Mouse (Mus musculus) hindbrain, embryonic 12.5 days (tissue): ENCODE results near the gene Tnfrsf18. TPM values are rescaled to one million over a fixed set of nuclear protein-coding genes. Genes with fewer than 3 reads are reported as not detected.

Experiments used
- ATAC-seq: fragments of 200-750 bp; cut with Nextera tagmentation; 2 replicates; pipeline ENCODE4 v1.8.0; 2017; ENCODE audit warnings: moderate TSS enrichment; ENCODE audit not compliant: low FRiP score
- H3K27ac ChIP-seq: fragments of 300-500 bp; sonication (generic); 2 replicates; pipeline ENCODE4 v1.5.1; 2016; ENCODE audit warnings: mild to moderate bottlenecking
- H3K27me3 ChIP-seq: fragments of 300-500 bp; sonication (generic); 2 replicates; pipeline ENCODE4 v1.6.1; 2016; ENCODE audit warnings: mild to moderate bottlenecking
- H3K36me3 ChIP-seq: fragments of 300-500 bp; sonication (generic); 2 replicates; pipeline ENCODE4 v1.6.1; 2016; ENCODE audit warnings: mild to moderate bottlenecking
- H3K4me1 ChIP-seq: fragments of 300-500 bp; sonication (generic); 2 replicates; pipeline ENCODE4 v1.6.1; 2016
- H3K4me2 ChIP-seq: fragments of 300-500 bp; sonication (generic); replicated peaks from 2 replicates; pipeline ENCODE4 v1.6.1; 2016; ENCODE audit warnings: mild to moderate bottlenecking
- H3K4me3 ChIP-seq: fragments of 300-500 bp; sonication (generic); 2 replicates; pipeline ENCODE4 v1.5.1; 2016; ENCODE audit warnings: mild to moderate bottlenecking
- H3K9ac ChIP-seq: fragments of 300-500 bp; sonication (generic); 2 replicates; pipeline ENCODE4 v1.6.1; 2016; ENCODE audit warnings: mild to moderate bottlenecking, moderate library complexity
- H3K9me3 ChIP-seq: fragments of 300-500 bp; sonication (generic); replicated peaks from 2 replicates; pipeline ENCODE4 v1.6.1; 2016; ENCODE audit warnings: mild to moderate bottlenecking
- WGBS: fragments of 180-500 bp; shearing (Covaris S2); methylation state at CpG from one replicate; pipeline ENCODE4 v1.1.7; 2016; 5-methylcytosine and 5-hydroxymethylcytosine counted together
- polyA plus RNA-seq: library from polyadenylated mRNA; unstranded; fragments of >200 nt; fragmentation: Nextera tagmentation; extraction: Ambion mirVana; gene quantifications from 2 replicates; pipeline ENCODE4 v1.2.1, GENCODE M21; 2016

Gene Tnfrsf18
- 1.8 and 2.6 TPM in 2 replicates for polyA plus RNA-seq

- Histone ChIP-seq H3K9me3 (no peaks in the 10 kb centered on the region), H3K9ac (no peak within 1 kb of the TSS), H3K4me2 (no peak within 1 kb of the TSS), H3K4me1 (peaks cover 10% of the 10 kb centered on the region), H3K36me3 (peaks cover 43% of the 10 kb centered on the region), H3K4me3 (no peak within 1 kb of the TSS), H3K27ac (no peak within 1 kb of the TSS), H3K27me3 (no peaks in the 10 kb centered on the region)
- WGBS: 72% methylated on average over 4 of the region's 4 CpGs
- ATAC-seq: no peak
These were observed at the start of gene Tnfrsf18 for GRCm38 (mm10) chr4:156026013-156026412. Tnfrsf18 (plus strand) TSS chr4:156026164.

GRCm38 (mm10) chr4:155981436-155982082 lies 44.4 kb upstream of the Tnfrsf18 start:
- H3K27me3 ChIP-seq: no peaks in the 10 kb centered on the region
- H3K4me2 ChIP-seq: no peak overlapping the region
- H3K9me3 ChIP-seq: peaks cover 4% of the 10 kb centered on the region; the same call in 1 of the 2 replicates
- H3K27ac ChIP-seq: no peak overlapping the region
- no peak overlapping the region for H3K9ac ChIP-seq
- no peaks in the 10 kb centered on the region for H3K36me3 ChIP-seq
- H3K4me1 ChIP-seq: peaks cover 7% of the 10 kb centered on the region; the same call in 1 of the 2 replicates
- no peak overlapping the region for H3K4me3 ChIP-seq
- ATAC-seq: no peak
- 84% methylated on average over 12 of the region's 12 CpGs for WGBS

GRCm38 (mm10) chr4:155983788-155984187 lies 42.2 kb upstream of the Tnfrsf18 start:
- WGBS: 13% methylated on average over 2 of the region's 2 CpGs
- H3K4me2 ChIP-seq: no peak overlapping the region
- no peaks in the 10 kb centered on the region for H3K27me3 ChIP-seq
- H3K27ac ChIP-seq: no peak overlapping the region
- no peak overlapping the region for H3K9ac ChIP-seq
- ATAC-seq: no peak
- H3K4me1 ChIP-seq: peaks cover 7% of the 10 kb centered on the region; the same call in 1 of the 2 replicates
- H3K9me3 ChIP-seq: no peaks in the 10 kb centered on the region
- H3K4me3 ChIP-seq: no peak overlapping the region
- no peaks in the 10 kb centered on the region for H3K36me3 ChIP-seq

- no peaks in the 10 kb centered on the region for H3K27me3 ChIP-seq
- ATAC-seq: 0 out of 2 replicates have a peak, but pooled peaks have one; percentile 0
- H3K9me3 ChIP-seq: no peaks in the 10 kb centered on the region
- H3K4me2 ChIP-seq: peak overlapping the region; percentile 96
- WGBS: 91% methylated on average over 22 of the region's 22 CpGs
- H3K4me1 ChIP-seq: peaks cover 22% of the 10 kb centered on the region
- peaks cover 3% of the 10 kb centered on the region for H3K36me3 ChIP-seq
- H3K9ac ChIP-seq: peak overlapping the region; percentile 77
- peak overlapping the region; percentile 62 for H3K4me3 ChIP-seq
- H3K27ac ChIP-seq: peak overlapping the region; percentile 95
These were observed 34.6 kb upstream of the Tnfrsf18 start for GRCm38 (mm10) chr4:155991211-155991907.

- Histone ChIP-seq H3K27me3 (no peaks in the 10 kb centered on the region), H3K4me2 (peak overlapping the region; percentile 96), H3K27ac (peak overlapping the region; percentile 95), H3K4me1 (peaks cover 22% of the 10 kb centered on the region), H3K9me3 (no peaks in the 10 kb centered on the region), H3K36me3 (peaks cover 6% of the 10 kb centered on the region), H3K9ac (peak overlapping the region; percentile 77), H3K4me3 (peak overlapping the region; percentile 62)
- 27% methylated on average over 37 of the region's 37 CpGs for WGBS
- ATAC-seq: no peak; the same call in 1 of the 2 replicates
These were observed 34.1 kb upstream of the Tnfrsf18 start for GRCm38 (mm10) chr4:155991908-155992230.

- Histone ChIP-seq H3K36me3 (peaks cover 8% of the 10 kb centered on the region), H3K9ac (peak within 1 kb of the TSS; percentile 81), H3K27ac (peak within 1 kb of the TSS; percentile 95), H3K4me1 (peaks cover 22% of the 10 kb centered on the region), H3K9me3 (no peaks in the 10 kb centered on the region), H3K27me3 (no peaks in the 10 kb centered on the region), H3K4me3 (peak within 1 kb of the TSS; percentile 62), H3K4me2 (peak within 1 kb of the TSS; percentile 96)
- WGBS: under 1% methylated on average over 99 of the region's 99 CpGs
- ATAC-seq: peak; percentile 89
These were observed 33.6 kb upstream of the Tnfrsf18 start, which contains the start of the genes B3galt6 and Sdf4 for GRCm38 (mm10) chr4:155992241-155992905. B3galt6 (minus strand) TSS chr4:155992649. Sdf4 (plus strand) TSS chr4:155992872.

- under 1% methylated on average over 70 of the region's 70 CpGs for WGBS
- Histone ChIP-seq H3K4me2 (peak overlapping the region; percentile 75), H3K9ac (peak overlapping the region; percentile 81), H3K27ac (peak overlapping the region; percentile 95), H3K4me1 (peaks cover 22% of the 10 kb centered on the region), H3K9me3 (no peaks in the 10 kb centered on the region), H3K4me3 (peak overlapping the region; percentile 62), H3K27me3 (no peaks in the 10 kb centered on the region), H3K36me3 (peaks cover 12% of the 10 kb centered on the region)
- peak; percentile 82 for ATAC-seq
These were observed 32.9 kb upstream of the Tnfrsf18 start for GRCm38 (mm10) chr4:155992906-155993547.

- Histone ChIP-seq H3K4me3 (peak overlapping the region; percentile 62), H3K4me2 (peak overlapping the region; percentile 75), H3K9me3 (no peaks in the 10 kb centered on the region), H3K9ac (peak overlapping the region; percentile 81), H3K27me3 (no peaks in the 10 kb centered on the region), H3K4me1 (peaks cover 22% of the 10 kb centered on the region), H3K36me3 (peaks cover 18% of the 10 kb centered on the region), H3K27ac (peak overlapping the region; percentile 95)
- WGBS: 6% methylated on average over 15 of the region's 15 CpGs
- ATAC-seq: no peak
These were observed 32.4 kb upstream of the Tnfrsf18 start for GRCm38 (mm10) chr4:155993606-155994005.

- no peak overlapping the region for H3K27ac ChIP-seq
- no peak overlapping the region for H3K4me2 ChIP-seq
- peaks cover 91% of the 10 kb centered on the region for H3K36me3 ChIP-seq
- no peaks in the 10 kb centered on the region for H3K27me3 ChIP-seq
- no peaks in the 10 kb centered on the region for H3K9me3 ChIP-seq
- no peak overlapping the region for H3K9ac ChIP-seq
- H3K4me3 ChIP-seq: no peak overlapping the region
- H3K4me1 ChIP-seq: no peaks in the 10 kb centered on the region
- ATAC-seq: no peak
- 90% methylated on average over 3 of the region's 3 CpGs for WGBS
These were observed 21.9 kb upstream of the Tnfrsf18 start for GRCm38 (mm10) chr4:156004109-156004508.

GRCm38 (mm10) chr4:156008369-156008768 lies 17.6 kb upstream of the Tnfrsf18 start:
- Histone ChIP-seq H3K9me3 (no peaks in the 10 kb centered on the region), H3K27me3 (no peaks in the 10 kb centered on the region), H3K4me2 (no peak overlapping the region), H3K4me3 (no peak overlapping the region), H3K36me3 (peaks cover 91% of the 10 kb centered on the region), H3K27ac (no peak overlapping the region), H3K4me1 (no peaks in the 10 kb centered on the region), H3K9ac (no peak overlapping the region)
- ATAC-seq: no peak
- WGBS: 96% methylated on average over 4 of the region's 4 CpGs

GRCm38 (mm10) chr4:156013637-156014036 lies 12.3 kb upstream of the Tnfrsf18 start, which contains the start of gene Tnfrsf4:
Tnfrsf4 (plus strand) TSS chr4:156013843.
- Histone ChIP-seq H3K4me1 (no peaks in the 10 kb centered on the region), H3K9me3 (no peaks in the 10 kb centered on the region), H3K36me3 (peaks cover 68% of the 10 kb centered on the region), H3K27ac (no peak within 1 kb of the TSS), H3K9ac (no peak within 1 kb of the TSS), H3K27me3 (no peaks in the 10 kb centered on the region), H3K4me2 (no peak within 1 kb of the TSS), H3K4me3 (no peak within 1 kb of the TSS)
- 85% methylated on average over 8 of the region's 8 CpGs for whole genome bisulfite sequencing
- no peak for ATAC-seq

GRCm38 (mm10) chr4:156014436-156014835 lies 11.5 kb upstream of the Tnfrsf18 start:
- Histone ChIP-seq H3K36me3 (peaks cover 62% of the 10 kb centered on the region), H3K4me3 (no peak overlapping the region), H3K27ac (no peak overlapping the region), H3K27me3 (no peaks in the 10 kb centered on the region), H3K4me1 (no peaks in the 10 kb centered on the region), H3K9ac (no peak overlapping the region), H3K9me3 (no peaks in the 10 kb centered on the region), H3K4me2 (no peak overlapping the region)
- no peak for ATAC-seq
- 89% methylated on average over 2 of the region's 2 CpGs for WGBS
